8 mouse cellular contexts compared by ENCODE assay signal in genomic region chr5:124483655-124484396, GRCm38 (mm10). TPM values are rescaled to one million over a fixed set of nuclear protein-coding genes. Genes with fewer than 3 reads are reported as not detected.
A peak's percentile ranks its signal among the peaks of the same experiment; 100 is the strongest.
DNase-seq lines count a peak whose midpoint lies in the region; ATAC-seq and TF ChIP-seq lines count a peak whose summit lies in the region.

No protein-coding gene starts in this region.

- peak overlapping the region; percentile 69 for H3K4me2 ChIP-seq in embryonic facial prominence, embryonic 11.5 days (ENCODE audit: low read depth, low read length)
- peak overlapping the region; percentile 81 for H3K4me2 ChIP-seq in hindbrain, embryonic 16.5 days (ENCODE audit: low read length)
- H3K4me2 ChIP-seq in midbrain, embryonic 14.5 days (ENCODE audit: low read length), result peak overlapping the region; percentile 63

- ATAC-seq in embryonic facial prominence, embryonic 11.5 days (replicated peaks; ENCODE audit: insufficient number of reproducible peaks, low FRiP score, low TSS enrichment, low read depth), result peak; percentile 4; the same call in 1 of the 2 replicates
- no peak; the same call in 1 of the 2 replicates for ATAC-seq in hindbrain, embryonic 16.5 days
- ATAC-seq in midbrain, embryonic 14.5 days (ENCODE audit: low FRiP score, low TSS enrichment), result peak; percentile 54; the same call in 1 of the 2 replicates
- no peak for ATAC-seq in monocyte, adult 5-6 weeks (replicated peaks; ENCODE audit: insufficient number of reproducible peaks, low FRiP score, low TSS enrichment, poor library complexity, severe bottlenecking)

- 6% methylated on average over 15 of the region's 15 CpGs for WGBS in lung, adult 2 months
- 6% methylated on average over 15 of the region's 15 CpGs for WGBS in embryonic facial prominence, embryonic 11.5 days
- 7% methylated on average over 15 of the region's 15 CpGs for WGBS in hindbrain, embryonic 16.5 days
- WGBS in midbrain, embryonic 14.5 days, result 8% methylated on average over 15 of the region's 15 CpGs

- H3K27ac ChIP-seq in embryonic facial prominence, embryonic 11.5 days (replicated peaks; ENCODE audit: low read depth, low read length), result peak overlapping the region; percentile 100
- peak overlapping the region; percentile 98 for H3K27ac ChIP-seq in hindbrain, embryonic 16.5 days (ENCODE audit: low read depth, low read length)
- H3K27ac ChIP-seq in midbrain, embryonic 14.5 days (replicated peaks; ENCODE audit: low read depth, low read length), result peak overlapping the region; percentile 98

- H3K4me1 ChIP-seq in lung, adult 2 months (ENCODE audit: control insufficient read depth, insufficient read depth, low read length), result no peaks in the 10 kb centered on the region; the same call in 1 of the 2 replicates
- H3K4me1 ChIP-seq in embryonic facial prominence, embryonic 11.5 days (ENCODE audit: control insufficient read depth, insufficient read depth, low read length), result no peaks in the 10 kb centered on the region
- H3K4me1 ChIP-seq in hindbrain, embryonic 16.5 days (ENCODE audit: control insufficient read depth, insufficient read depth, low read depth, low read length), result peaks cover 13% of the 10 kb centered on the region
- peaks cover 9% of the 10 kb centered on the region for H3K4me1 ChIP-seq in midbrain, embryonic 14.5 days (ENCODE audit: control insufficient read depth, insufficient read depth, low read length)

- peak overlapping the region; percentile 81 for H3K4me3 ChIP-seq in lung, adult 2 months (replicated peaks; ENCODE audit: extremely low read depth, low read depth, low read length)
- H3K4me3 ChIP-seq in embryonic facial prominence, embryonic 11.5 days (ENCODE audit: low read depth, low read length), result peak overlapping the region; percentile 60
- peak overlapping the region; percentile 65 for H3K4me3 ChIP-seq in hindbrain, embryonic 16.5 days (ENCODE audit: low read length)
- H3K4me3 ChIP-seq in midbrain, embryonic 14.5 days (replicated peaks; ENCODE audit: low read depth, low read length), result peak overlapping the region; percentile 64

- no peaks in the 10 kb centered on the region for H3K9me3 ChIP-seq in embryonic facial prominence, embryonic 11.5 days (replicated peaks; ENCODE audit: control insufficient read depth, low read length)
- no peaks in the 10 kb centered on the region for H3K9me3 ChIP-seq in hindbrain, embryonic 16.5 days (ENCODE audit: control insufficient read depth, low read length)
- no peaks in the 10 kb centered on the region for H3K9me3 ChIP-seq in midbrain, embryonic 14.5 days (ENCODE audit: control insufficient read depth, low read length)

- DNase-seq in lung, adult 2 months, result peak; percentile 47
- no peak for DNase-seq in lung, adult 18-20 months
- DNase-seq in embryonic facial prominence, embryonic 11.5 days (ENCODE audit: low spot score), result no peak
- no peak for DNase-seq in midbrain, embryonic 14.5 days
- no peak for DNase-seq in frontal cortex, postnatal 25 days (ENCODE audit: low spot score in 2 of 2)
- no peak for DNase-seq in spleen, postnatal 36 days (ENCODE audit: low spot score in 2 of 2)

- H3K9ac ChIP-seq in embryonic facial prominence, embryonic 11.5 days (replicated peaks; ENCODE audit: low read length), result peak overlapping the region; percentile 95
- peak overlapping the region; percentile 83 for H3K9ac ChIP-seq in hindbrain, embryonic 16.5 days (ENCODE audit: low read depth, low read length)
- H3K9ac ChIP-seq in midbrain, embryonic 14.5 days (replicated peaks; ENCODE audit: low read length), result peak overlapping the region; percentile 85

- TF ChIP-seq POLR2A in lung, adult 2 months (IDR thresholded peaks at IDR 0.05; ENCODE audit: borderline replicate concordance, extremely low read depth, low read depth, low read length), result no peak

- no peak for TF ChIP-seq CTCF in lung, adult 2 months (IDR thresholded peaks at IDR 0.05; ENCODE audit: insufficient read depth, low read length)

- H3K36me3 ChIP-seq in embryonic facial prominence, embryonic 11.5 days (replicated peaks; ENCODE audit: control insufficient read depth, insufficient read depth, low read depth, low read length), result no peaks in the 10 kb centered on the region; the same call in 1 of the 2 replicates
- no peaks in the 10 kb centered on the region for H3K36me3 ChIP-seq in hindbrain, embryonic 16.5 days (ENCODE audit: control insufficient read depth, insufficient read depth, low read length)
- no peaks in the 10 kb centered on the region for H3K36me3 ChIP-seq in midbrain, embryonic 14.5 days (ENCODE audit: control insufficient read depth, insufficient read depth, low read length)

- H3K27me3 ChIP-seq in embryonic facial prominence, embryonic 11.5 days (ENCODE audit: control insufficient read depth, insufficient read depth, low read length), result no peaks in the 10 kb centered on the region
- H3K27me3 ChIP-seq in hindbrain, embryonic 16.5 days (replicated peaks; ENCODE audit: control insufficient read depth, insufficient read depth, low read length), result no peaks in the 10 kb centered on the region
- H3K27me3 ChIP-seq in midbrain, embryonic 14.5 days (ENCODE audit: control insufficient read depth, insufficient read depth, low read length), result no peaks in the 10 kb centered on the region

RNA-seq across cellular contexts. Expression of gene Snrnp35, which starts 0.9 kb away (rescaled TPM):
- polyA plus RNA-seq in lung, adult 2 months (2012; rRNA removed), result 3.0 and 4.8 TPM in 2 replicates
- polyA plus RNA-seq in embryonic facial prominence, embryonic 11.5 days (2014; fragmentation: Nextera tagmentation; extraction: Ambion mirVana), result 12.3 and 13.9 TPM in 2 replicates
- 19.6 and 21.9 TPM in 2 replicates for polyA plus RNA-seq in hindbrain, embryonic 16.5 days (2015; fragmentation: Nextera tagmentation; extraction: Ambion mirVana)
- polyA plus RNA-seq in midbrain, embryonic 14.5 days (2014; fragmentation: Nextera tagmentation; extraction: Ambion mirVana), result 8.9 and 10.6 TPM in 2 replicates
- 7.4 to 12.5 TPM (median 9.8 TPM) in 3 replicates for total RNA-seq in monocyte, adult 5-6 weeks (2017)

RNA-seq across cellular contexts. Expression of gene Rilpl2, which starts 5.7 kb away (rescaled TPM):
- polyA plus RNA-seq in lung, adult 2 months (2012; rRNA removed), result 19.6 and 20.6 TPM in 2 replicates
- polyA plus RNA-seq in embryonic facial prominence, embryonic 11.5 days (2014; fragmentation: Nextera tagmentation; extraction: Ambion mirVana), result 28.0 and 28.2 TPM in 2 replicates
- 28.5 and 31.8 TPM in 2 replicates for polyA plus RNA-seq in hindbrain, embryonic 16.5 days (2015; fragmentation: Nextera tagmentation; extraction: Ambion mirVana)
- polyA plus RNA-seq in midbrain, embryonic 14.5 days (2014; fragmentation: Nextera tagmentation; extraction: Ambion mirVana), result 23.1 and 24.5 TPM in 2 replicates
- 47.8 to 86.1 TPM (median 71.4 TPM) in 3 replicates for total RNA-seq in monocyte, adult 5-6 weeks (2017)

RNA-seq across cellular contexts. Expression of gene Kmt5a, which starts 44.1 kb away (rescaled TPM):
- polyA plus RNA-seq in lung, adult 2 months (2012; rRNA removed), result 31.7 and 36.5 TPM in 2 replicates
- polyA plus RNA-seq in embryonic facial prominence, embryonic 11.5 days (2014; fragmentation: Nextera tagmentation; extraction: Ambion mirVana), result 75.3 and 102 TPM in 2 replicates
- 12.0 and 14.6 TPM in 2 replicates for polyA plus RNA-seq in hindbrain, embryonic 16.5 days (2015; fragmentation: Nextera tagmentation; extraction: Ambion mirVana)
- 20.9 and 23.2 TPM in 2 replicates for polyA plus RNA-seq in midbrain, embryonic 14.5 days (2014; fragmentation: Nextera tagmentation; extraction: Ambion mirVana)
- total RNA-seq in monocyte, adult 5-6 weeks (2017), result 78.3 to 109 TPM (median 102 TPM) in 3 replicates

RNA-seq across cellular contexts. Expression of gene Rilpl1, which starts 47.4 kb away (rescaled TPM):
- 24.4 and 26.0 TPM in 2 replicates for polyA plus RNA-seq in lung, adult 2 months (2012; rRNA removed)
- 26.2 and 29.7 TPM in 2 replicates for polyA plus RNA-seq in embryonic facial prominence, embryonic 11.5 days (2014; fragmentation: Nextera tagmentation; extraction: Ambion mirVana)
- polyA plus RNA-seq in hindbrain, embryonic 16.5 days (2015; fragmentation: Nextera tagmentation; extraction: Ambion mirVana), result 13.9 and 14.5 TPM in 2 replicates
- polyA plus RNA-seq in midbrain, embryonic 14.5 days (2014; fragmentation: Nextera tagmentation; extraction: Ambion mirVana), result 9.0 and 9.9 TPM in 2 replicates
- total RNA-seq in monocyte, adult 5-6 weeks (2017), result 1.4 to 3.0 TPM in 2 of 3 replicates, not detected in the other

RNA-seq across cellular contexts. Expression of gene Tmed2, which starts 56.7 kb away (rescaled TPM):
- polyA plus RNA-seq in lung, adult 2 months (2012; rRNA removed), result 112 and 149 TPM in 2 replicates
- polyA plus RNA-seq in embryonic facial prominence, embryonic 11.5 days (2014; fragmentation: Nextera tagmentation; extraction: Ambion mirVana), result 533 and 564 TPM in 2 replicates
- 342 and 347 TPM in 2 replicates for polyA plus RNA-seq in hindbrain, embryonic 16.5 days (2015; fragmentation: Nextera tagmentation; extraction: Ambion mirVana)
- polyA plus RNA-seq in midbrain, embryonic 14.5 days (2014; fragmentation: Nextera tagmentation; extraction: Ambion mirVana), result 327 and 369 TPM in 2 replicates
- 574 to 1,047 TPM (median 1,041 TPM) in 3 replicates for total RNA-seq in monocyte, adult 5-6 weeks (2017)

Comparison
In these comparisons a context has a peak if more than half of its experiments do, and no peak if none do; other contexts are left out.
1. ATAC-seq: peak in embryonic facial prominence, embryonic 11.5 days (single experiment) and midbrain, embryonic 14.5 days (single experiment); none in hindbrain, embryonic 16.5 days (single experiment) and monocyte, adult 5-6 weeks (single experiment).
2. Peak in every context shown above with its lines, with median percentiles within 50 percentile points of each other: H3K4me3 ChIP-seq, H3K27ac ChIP-seq, H3K4me2 ChIP-seq and H3K9ac ChIP-seq.